Comparison of ENCODE assay signal across 8 mouse cellular contexts in genomic region chr8:116943555-116944384, GRCm38 (mm10). TPM values are rescaled to one million over a fixed set of nuclear protein-coding genes. Genes with fewer than 3 reads are reported as not detected.
DNase-seq lines count a peak whose midpoint lies in the region; ATAC-seq and TF ChIP-seq lines count a peak whose summit lies in the region.

No protein-coding gene starts in this region.

- peak overlapping the region; percentile 91 for H3K4me2 ChIP-seq in intestine, embryonic 14.5 days (ENCODE audit: low read length)
- peak overlapping the region; percentile 81 for H3K4me2 ChIP-seq in midbrain, embryonic 15.5 days
- peak overlapping the region; percentile 94 for H3K4me2 ChIP-seq in stomach, embryonic 14.5 days (replicated peaks; ENCODE audit: low read depth, low read length)

- peak overlapping the region; percentile 84 for H3K9ac ChIP-seq in intestine, embryonic 14.5 days (ENCODE audit: low read length)
- H3K9ac ChIP-seq in liver, adult 2 months (ENCODE audit: low read depth, low read length) = peak overlapping the region; percentile 91
- H3K9ac ChIP-seq in midbrain, embryonic 15.5 days = peak overlapping the region; percentile 80
- peak overlapping the region; percentile 84 for H3K9ac ChIP-seq in stomach, embryonic 14.5 days (replicated peaks; ENCODE audit: low read depth, low read length)

- WGBS in cerebellum, adult 2 months = under 1% methylated on average over 62 of the region's 62 CpGs
- under 1% methylated on average over 62 of the region's 62 CpGs for WGBS in intestine, embryonic 14.5 days
- under 1% methylated on average over 62 of the region's 62 CpGs for WGBS in liver, adult 2 months
- under 1% methylated on average over 62 of the region's 62 CpGs for WGBS in midbrain, embryonic 15.5 days
- under 1% methylated on average over 62 of the region's 62 CpGs for WGBS in stomach, embryonic 14.5 days

- peak overlapping the region; percentile 75 for H3K4me3 ChIP-seq in cerebellum, adult 2 months (replicated peaks; ENCODE audit: insufficient read depth, low read depth, low read length)
- peak overlapping the region; percentile 96 for H3K4me3 ChIP-seq in intestine, embryonic 14.5 days (ENCODE audit: low read depth, low read length)
- H3K4me3 ChIP-seq in liver, adult 2 months (ENCODE audit: insufficient read depth, low read depth, low read length) = peak overlapping the region; percentile 92
- H3K4me3 ChIP-seq in midbrain, embryonic 15.5 days = peak overlapping the region; percentile 75
- peak overlapping the region; percentile 99 for H3K4me3 ChIP-seq in stomach, embryonic 14.5 days (ENCODE audit: low read depth, low read length)

- peaks cover 10% of the 10 kb centered on the region for H3K4me1 ChIP-seq in cerebellum, adult 2 months (ENCODE audit: control insufficient read depth, insufficient read depth, low read length)
- peaks cover 8% of the 10 kb centered on the region for H3K4me1 ChIP-seq in intestine, embryonic 14.5 days (replicated peaks; ENCODE audit: control insufficient read depth, insufficient read depth, low read length)
- H3K4me1 ChIP-seq in liver, adult 2 months (ENCODE audit: control insufficient read depth, insufficient read depth, low read length) = peaks cover 11% of the 10 kb centered on the region; the same call in 1 of the 2 replicates
- peaks cover 25% of the 10 kb centered on the region for H3K4me1 ChIP-seq in midbrain, embryonic 15.5 days
- peaks cover 14% of the 10 kb centered on the region; the same call in 1 of the 2 replicates for H3K4me1 ChIP-seq in stomach, embryonic 14.5 days (ENCODE audit: control insufficient read depth, insufficient read depth, low read length)

- peaks cover 24% of the 10 kb centered on the region; the same call in 1 of the 2 replicates for H3K79me2 ChIP-seq in liver, adult 2 months (ENCODE audit: control insufficient read depth, insufficient read depth, low read length)

- peak overlapping the region; percentile 26; the same call in 1 of the 2 replicates for H3K27ac ChIP-seq in cerebellum, adult 2 months (ENCODE audit: insufficient read depth, low read length)
- H3K27ac ChIP-seq in intestine, embryonic 14.5 days (ENCODE audit: low read depth) = no peak overlapping the region
- no peak overlapping the region for H3K27ac ChIP-seq in liver, adult 2 months (replicated peaks; ENCODE audit: insufficient read depth, low read depth, low read length)
- peak overlapping the region; percentile 74 for H3K27ac ChIP-seq in midbrain, embryonic 15.5 days
- H3K27ac ChIP-seq in stomach, embryonic 14.5 days (ENCODE audit: low read length) = peak overlapping the region; percentile 22; the same call in 1 of the 2 replicates

- H3K36me3 ChIP-seq in intestine, embryonic 14.5 days (ENCODE audit: control insufficient read depth, insufficient read depth, low read length) = 0 out of 2 replicates have a peak, but pooled peaks cover 2% of the 10 kb centered on the region
- H3K36me3 ChIP-seq in liver, adult 2 months (ENCODE audit: control insufficient read depth, insufficient read depth, low read length) = no peaks in the 10 kb centered on the region
- no peaks in the 10 kb centered on the region for H3K36me3 ChIP-seq in midbrain, embryonic 15.5 days (replicated peaks)
- H3K36me3 ChIP-seq in stomach, embryonic 14.5 days (ENCODE audit: control insufficient read depth, insufficient read depth, low read length) = no peaks in the 10 kb centered on the region

- DNase-seq in cerebellum, adult 11 months = peak; percentile 44
- DNase-seq in cerebellum, postnatal 4 days (ENCODE audit: low spot score in 2 of 2) = no peak
- DNase-seq in cerebellum, adult 2 months = peak; percentile 58 to 64
- peak; percentile 21 to 24 for DNase-seq in frontal cortex, postnatal 14 days (ENCODE audit: low spot score in 2 of 2)
- peak; percentile 71 for DNase-seq in intestine, embryonic 14.5 days (ENCODE audit: low spot score)
- DNase-seq in liver, adult 2 months (ENCODE audit: extremely low read depth, low read depth, low spot score) = no peak

- ATAC-seq in intestine, embryonic 14.5 days (replicated peaks; ENCODE audit: low FRiP score, low TSS enrichment, low read depth) = peak; percentile 70
- ATAC-seq in midbrain, embryonic 15.5 days (replicated peaks) = peak; percentile 82
- ATAC-seq in stomach, embryonic 14.5 days (ENCODE audit: insufficient number of reproducible peaks, insufficient read depth, low FRiP score, low read depth) = peak; percentile 65

- H3K27me3 ChIP-seq in cerebellum, adult 2 months (ENCODE audit: control insufficient read depth, insufficient read depth, low read length) = no peaks in the 10 kb centered on the region
- H3K27me3 ChIP-seq in intestine, embryonic 14.5 days (replicated peaks; ENCODE audit: control insufficient read depth, insufficient read depth, low read length) = no peaks in the 10 kb centered on the region
- H3K27me3 ChIP-seq in liver, adult 2 months (ENCODE audit: control insufficient read depth, insufficient read depth, low read length) = no peaks in the 10 kb centered on the region
- H3K27me3 ChIP-seq in midbrain, embryonic 15.5 days (replicated peaks) = no peaks in the 10 kb centered on the region
- H3K27me3 ChIP-seq in stomach, embryonic 14.5 days (ENCODE audit: control insufficient read depth, insufficient read depth, low read length) = no peaks in the 10 kb centered on the region

- H3K9me3 ChIP-seq in intestine, embryonic 14.5 days (ENCODE audit: control insufficient read depth, low read length) = no peaks in the 10 kb centered on the region
- no peaks in the 10 kb centered on the region for H3K9me3 ChIP-seq in midbrain, embryonic 15.5 days
- no peaks in the 10 kb centered on the region for H3K9me3 ChIP-seq in stomach, embryonic 14.5 days (ENCODE audit: control insufficient read depth, low read depth, low read length)

- TF ChIP-seq CTCF in cerebellum, adult 2 months (IDR thresholded peaks at IDR 0.05; ENCODE audit: borderline replicate concordance, insufficient read depth, low read depth, low read length) = no peak
- TF ChIP-seq CTCF in liver, adult 2 months (IDR thresholded peaks at IDR 0.05; ENCODE audit: low read depth, low read length) = no peak

- 0 out of 2 replicates have a peak, but pooled peaks have one; percentile 18 for TF ChIP-seq POLR2A in cerebellum, adult 2 months (IDR thresholded peaks at IDR 0.05; ENCODE audit: borderline replicate concordance, insufficient read depth, low read length)
- TF ChIP-seq POLR2A in liver, adult 2 months (IDR thresholded peaks at IDR 0.05; ENCODE audit: extremely low read depth, insufficient read depth, low read length) = no peak

RNA-seq across cellular contexts. Expression of gene Atmin, which starts 0.6 kb away (rescaled TPM):
- 38.9 and 39.8 TPM in 2 replicates for polyA plus RNA-seq in cerebellum, adult 2 months (2012; rRNA removed)
- polyA plus RNA-seq in intestine, embryonic 14.5 days (2014; fragmentation: Nextera tagmentation; extraction: Ambion mirVana) = 11.9 and 12.5 TPM in 2 replicates
- total RNA-seq in liver, adult 2 months (2014; rRNA removed) = 2.9 and 3.7 TPM in 2 replicates
- polyA plus RNA-seq in liver, adult 2 months (2012; rRNA removed) = 3.9 and 4.1 TPM in 2 replicates
- polyA plus RNA-seq in midbrain, embryonic 15.5 days (2015; fragmentation: Nextera tagmentation; extraction: Ambion mirVana) = 22.2 and 22.3 TPM in 2 replicates
- 10.9 and 12.2 TPM in 2 replicates for polyA plus RNA-seq in stomach, embryonic 14.5 days (2014; fragmentation: Nextera tagmentation; extraction: Ambion mirVana)

RNA-seq across cellular contexts. Expression of gene Cenpn, which starts 22.2 kb away (rescaled TPM):
- 2.5 TPM in 2 replicates for polyA plus RNA-seq in cerebellum, adult 2 months (2012; rRNA removed)
- polyA plus RNA-seq in intestine, embryonic 14.5 days (2014; fragmentation: Nextera tagmentation; extraction: Ambion mirVana) = 38.4 and 39.2 TPM in 2 replicates
- total RNA-seq in liver, adult 2 months (2014; rRNA removed) = 0.74 and 1.3 TPM in 2 replicates
- polyA plus RNA-seq in liver, adult 2 months (2012; rRNA removed) = 0.44 and 0.72 TPM in 2 replicates
- 8.1 and 8.8 TPM in 2 replicates for polyA plus RNA-seq in midbrain, embryonic 15.5 days (2015; fragmentation: Nextera tagmentation; extraction: Ambion mirVana)
- polyA plus RNA-seq in stomach, embryonic 14.5 days (2014; fragmentation: Nextera tagmentation; extraction: Ambion mirVana) = 42.1 and 43.6 TPM in 2 replicates

RNA-seq across cellular contexts. Expression of gene Cmc2, which starts 22.5 kb away (rescaled TPM):
- polyA plus RNA-seq in cerebellum, adult 2 months (2012; rRNA removed) = 23.1 and 28.2 TPM in 2 replicates
- polyA plus RNA-seq in intestine, embryonic 14.5 days (2014; fragmentation: Nextera tagmentation; extraction: Ambion mirVana) = 73.7 and 85.1 TPM in 2 replicates
- 9.3 and 10.9 TPM in 2 replicates for total RNA-seq in liver, adult 2 months (2014; rRNA removed)
- 4.2 and 5.2 TPM in 2 replicates for polyA plus RNA-seq in liver, adult 2 months (2012; rRNA removed)
- polyA plus RNA-seq in midbrain, embryonic 15.5 days (2015; fragmentation: Nextera tagmentation; extraction: Ambion mirVana) = 26.5 and 28.7 TPM in 2 replicates
- polyA plus RNA-seq in stomach, embryonic 14.5 days (2014; fragmentation: Nextera tagmentation; extraction: Ambion mirVana) = 73.4 and 86.0 TPM in 2 replicates

RNA-seq across cellular contexts. Expression of gene 1700030J22Rik, which starts 35.0 kb away (rescaled TPM):
- 2.5 and 2.8 TPM in 2 replicates for polyA plus RNA-seq in cerebellum, adult 2 months (2012; rRNA removed)
- polyA plus RNA-seq in intestine, embryonic 14.5 days (2014; fragmentation: Nextera tagmentation; extraction: Ambion mirVana) = 0.67 and 1.2 TPM in 2 replicates
- 0.13 and 0.18 TPM in 2 replicates for total RNA-seq in liver, adult 2 months (2014; rRNA removed)
- 0.15 and 0.20 TPM in 2 replicates for polyA plus RNA-seq in liver, adult 2 months (2012; rRNA removed)
- polyA plus RNA-seq in midbrain, embryonic 15.5 days (2015; fragmentation: Nextera tagmentation; extraction: Ambion mirVana) = 8.8 and 9.1 TPM in 2 replicates
- polyA plus RNA-seq in stomach, embryonic 14.5 days (2014; fragmentation: Nextera tagmentation; extraction: Ambion mirVana) = 1.5 and 2.0 TPM in 2 replicates

RNA-seq across cellular contexts. Expression of gene Gcsh, which starts 49.6 kb away (rescaled TPM):
- polyA plus RNA-seq in cerebellum, adult 2 months (2012; rRNA removed) = 86.6 and 98.0 TPM in 2 replicates
- 174 and 176 TPM in 2 replicates for polyA plus RNA-seq in intestine, embryonic 14.5 days (2014; fragmentation: Nextera tagmentation; extraction: Ambion mirVana)
- 146 and 161 TPM in 2 replicates for total RNA-seq in liver, adult 2 months (2014; rRNA removed)
- polyA plus RNA-seq in liver, adult 2 months (2012; rRNA removed) = 75.7 and 96.4 TPM in 2 replicates
- polyA plus RNA-seq in midbrain, embryonic 15.5 days (2015; fragmentation: Nextera tagmentation; extraction: Ambion mirVana) = 66.3 and 76.9 TPM in 2 replicates
- polyA plus RNA-seq in stomach, embryonic 14.5 days (2014; fragmentation: Nextera tagmentation; extraction: Ambion mirVana) = 143 and 152 TPM in 2 replicates

Comparison
In these comparisons a context has a peak if more than half of its experiments do, and no peak if none do; other contexts are left out.
1. DNase-seq: peak in cerebellum, adult 11 months (single experiment), cerebellum, adult 2 months (2 of 2), frontal cortex, postnatal 14 days (2 of 2) and intestine, embryonic 14.5 days (single experiment); none in cerebellum, postnatal 4 days (0 of 2) and liver, adult 2 months (single experiment).
2. H3K27ac ChIP-seq: peak in cerebellum, adult 2 months (single experiment), midbrain, embryonic 15.5 days (single experiment) and stomach, embryonic 14.5 days (single experiment); none in intestine, embryonic 14.5 days (single experiment) and liver, adult 2 months (single experiment).
3. Peak in every context shown above with its lines, with median percentiles within 50 percentile points of each other: H3K4me3 ChIP-seq, ATAC-seq, H3K4me2 ChIP-seq and H3K9ac ChIP-seq.